8 mouse cellular contexts compared by ENCODE assay signal in the genomic region with DNA sequence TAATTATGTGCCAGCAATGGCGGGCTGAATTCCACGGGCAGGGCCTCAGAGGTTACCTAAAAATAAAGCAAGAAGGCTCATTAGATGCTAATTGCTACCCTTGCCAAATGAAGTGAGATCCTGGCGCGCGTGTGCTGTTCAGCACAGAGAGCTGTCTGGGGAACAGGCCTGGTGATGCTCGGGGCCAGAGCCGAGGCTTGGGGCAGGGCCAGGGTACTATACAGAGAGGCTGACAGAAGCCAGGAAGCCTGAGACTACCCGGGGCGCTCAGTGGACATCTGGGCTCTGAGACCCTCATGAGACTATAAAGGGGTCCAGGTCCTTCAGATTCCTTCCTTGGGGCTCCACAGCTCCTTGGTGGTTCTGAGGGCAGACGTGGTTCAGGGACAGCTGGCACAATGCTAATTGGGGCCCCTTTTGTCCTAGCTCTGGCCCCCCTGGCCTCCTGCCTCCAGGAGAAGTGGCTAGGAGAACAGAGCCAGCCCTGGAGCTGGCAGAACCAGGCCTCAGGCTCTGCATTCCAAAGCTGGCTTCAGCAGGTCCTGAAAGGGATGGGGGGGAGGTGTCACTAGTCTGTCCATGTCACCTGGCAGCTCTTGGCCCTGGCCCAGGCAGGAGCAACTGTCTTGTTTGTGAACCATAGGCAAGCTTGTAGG.
A peak's percentile ranks its signal among the peaks of the same experiment; 100 is the strongest.
DNase-seq lines count a peak whose midpoint lies in the region; ATAC-seq and TF ChIP-seq lines count a peak whose summit lies in the region.

No protein-coding gene starts in this region.

- peaks cover 10% of the 10 kb centered on the region for H3K4me1 ChIP-seq in intestine, embryonic 14.5 days (replicated peaks; ENCODE audit: control insufficient read depth, insufficient read depth, low read length)
- H3K4me1 ChIP-seq in intestine, postnatal 0 days (replicated peaks; ENCODE audit: control insufficient read depth, insufficient read depth, low read length), result no peaks in the 10 kb centered on the region
- peaks cover 29% of the 10 kb centered on the region for H3K4me1 ChIP-seq in forebrain, embryonic 12.5 days
- H3K4me1 ChIP-seq in hindbrain, embryonic 10.5 days (replicated peaks), result peaks cover 27% of the 10 kb centered on the region
- H3K4me1 ChIP-seq in neural tube, embryonic 15.5 days, result peaks cover 39% of the 10 kb centered on the region

- H3K27me3 ChIP-seq in intestine, embryonic 14.5 days (replicated peaks; ENCODE audit: control insufficient read depth, insufficient read depth, low read length), result no peaks in the 10 kb centered on the region
- H3K27me3 ChIP-seq in intestine, postnatal 0 days (replicated peaks; ENCODE audit: control insufficient read depth, insufficient read depth, low read length), result no peaks in the 10 kb centered on the region
- H3K27me3 ChIP-seq in forebrain, embryonic 12.5 days, result peaks cover 72% of the 10 kb centered on the region
- no peaks in the 10 kb centered on the region for H3K27me3 ChIP-seq in hindbrain, embryonic 10.5 days (ENCODE audit: insufficient read depth, poor library complexity, severe bottlenecking)
- 0 out of 2 replicates have a peak, but pooled peaks cover 2% of the 10 kb centered on the region for H3K27me3 ChIP-seq in neural tube, embryonic 15.5 days (replicated peaks)

- no peaks in the 10 kb centered on the region for H3K9me3 ChIP-seq in intestine, embryonic 14.5 days (ENCODE audit: control insufficient read depth, low read length)
- H3K9me3 ChIP-seq in intestine, postnatal 0 days (ENCODE audit: control insufficient read depth), result no peaks in the 10 kb centered on the region
- H3K9me3 ChIP-seq in forebrain, embryonic 12.5 days, result no peaks in the 10 kb centered on the region
- no peaks in the 10 kb centered on the region for H3K9me3 ChIP-seq in hindbrain, embryonic 10.5 days
- H3K9me3 ChIP-seq in neural tube, embryonic 15.5 days (replicated peaks), result no peaks in the 10 kb centered on the region

- no peak overlapping the region for H3K4me3 ChIP-seq in intestine, embryonic 14.5 days (ENCODE audit: low read depth, low read length)
- H3K4me3 ChIP-seq in intestine, postnatal 0 days (ENCODE audit: low read depth, low read length), result no peak overlapping the region
- no peak overlapping the region for H3K4me3 ChIP-seq in forebrain, embryonic 12.5 days (replicated peaks)
- no peak overlapping the region for H3K4me3 ChIP-seq in hindbrain, embryonic 10.5 days
- no peak overlapping the region for H3K4me3 ChIP-seq in neural tube, embryonic 15.5 days (replicated peaks)

- peak overlapping the region; percentile 15; the same call in 1 of the 2 replicates for H3K4me2 ChIP-seq in intestine, embryonic 14.5 days (ENCODE audit: low read length)
- H3K4me2 ChIP-seq in intestine, postnatal 0 days (replicated peaks; ENCODE audit: low read depth), result no peak overlapping the region
- peak overlapping the region; percentile 37 for H3K4me2 ChIP-seq in forebrain, embryonic 12.5 days
- H3K4me2 ChIP-seq in neural tube, embryonic 15.5 days, result peak overlapping the region; percentile 19; the same call in 1 of the 2 replicates

- no peaks in the 10 kb centered on the region for H3K36me3 ChIP-seq in intestine, embryonic 14.5 days (ENCODE audit: control insufficient read depth, insufficient read depth, low read length)
- no peaks in the 10 kb centered on the region for H3K36me3 ChIP-seq in intestine, postnatal 0 days (ENCODE audit: control insufficient read depth, insufficient read depth)
- no peaks in the 10 kb centered on the region for H3K36me3 ChIP-seq in forebrain, embryonic 12.5 days (replicated peaks)
- no peaks in the 10 kb centered on the region for H3K36me3 ChIP-seq in hindbrain, embryonic 10.5 days
- H3K36me3 ChIP-seq in neural tube, embryonic 15.5 days, result no peaks in the 10 kb centered on the region

- no peak overlapping the region for H3K9ac ChIP-seq in intestine, embryonic 14.5 days (ENCODE audit: low read length)
- H3K9ac ChIP-seq in intestine, postnatal 0 days (ENCODE audit: low read depth, low read length), result no peak overlapping the region
- H3K9ac ChIP-seq in forebrain, embryonic 12.5 days, result 0 out of 2 replicates have a peak overlapping the region, but pooled peaks have one; percentile 17
- H3K9ac ChIP-seq in neural tube, embryonic 15.5 days (replicated peaks), result 0 out of 2 replicates have a peak overlapping the region, but pooled peaks have one; percentile 1

- H3K27ac ChIP-seq in intestine, embryonic 14.5 days (ENCODE audit: low read depth), result 0 out of 2 replicates have a peak overlapping the region, but pooled peaks have one; percentile 27
- H3K27ac ChIP-seq in intestine, postnatal 0 days (ENCODE audit: low read depth, low read length), result no peak overlapping the region
- peak overlapping the region; percentile 84 for H3K27ac ChIP-seq in forebrain, embryonic 12.5 days
- H3K27ac ChIP-seq in hindbrain, embryonic 10.5 days, result peak overlapping the region; percentile 82
- peak overlapping the region; percentile 58 for H3K27ac ChIP-seq in neural tube, embryonic 15.5 days (replicated peaks)

- no peak for ATAC-seq in intestine, embryonic 14.5 days (replicated peaks; ENCODE audit: low FRiP score, low TSS enrichment, low read depth)
- no peak for ATAC-seq in intestine, postnatal 0 days
- peak; percentile 80 for ATAC-seq in forebrain, embryonic 12.5 days (ENCODE audit: low FRiP score)
- ATAC-seq in neural tube, embryonic 15.5 days (ENCODE audit: low FRiP score), result peak; percentile 68
- no peak for ATAC-seq in megakaryocyte, adult 5-6 weeks (ENCODE audit: poor library complexity, severe bottlenecking)

- TF ChIP-seq CTCF in intestine, postnatal 0 days (IDR thresholded peaks at IDR 0.05; ENCODE audit: low read depth), result no peak

- no peak for DNase-seq in intestine, embryonic 14.5 days (ENCODE audit: low spot score)
- peak; percentile 30 for DNase-seq in hindbrain, embryonic 10.5 days (ENCODE audit: low spot score)
- peak; percentile 29 to 36 for DNase-seq in left cerebral cortex, postnatal 36 days (ENCODE audit: low spot score in 2 of 2)
- no peak for DNase-seq in adrenal gland, postnatal 4 days (ENCODE audit: low spot score in 2 of 2)

- intact Hi-C loops in left cerebral cortex, postnatal 36 days (cut with DNase I), result no loop called here

- WGBS in intestine, embryonic 14.5 days, result 32% methylated on average over 10 of the region's 10 CpGs
- WGBS in intestine, postnatal 0 days, result 37% methylated on average over 10 of the region's 10 CpGs
- 5% methylated on average over 10 of the region's 10 CpGs for whole genome bisulfite sequencing in forebrain, embryonic 12.5 days
- WGBS in hindbrain, embryonic 10.5 days, result 33% methylated on average over 10 of the region's 10 CpGs
- whole genome bisulfite sequencing in neural tube, embryonic 15.5 days, result 12% methylated on average over 10 of the region's 10 CpGs

Comparison
In these comparisons a context has a peak if more than half of its experiments do, and no peak if none do; other contexts are left out.
1. ATAC-seq: peak in forebrain, embryonic 12.5 days (single experiment) and neural tube, embryonic 15.5 days (single experiment); none in intestine, embryonic 14.5 days (single experiment), intestine, postnatal 0 days (single experiment) and megakaryocyte, adult 5-6 weeks (single experiment).
2. DNase-seq: peak in hindbrain, embryonic 10.5 days (single experiment) and left cerebral cortex, postnatal 36 days (2 of 2); none in intestine, embryonic 14.5 days (single experiment) and adrenal gland, postnatal 4 days (0 of 2).
3. H3K9ac ChIP-seq: peak in forebrain, embryonic 12.5 days (single experiment) and neural tube, embryonic 15.5 days (single experiment); none in intestine, embryonic 14.5 days (single experiment) and intestine, postnatal 0 days (single experiment).